Mouse (Mus musculus): ENCODE data around the gene Setd1a. TPM values are rescaled to one million over a fixed set of nuclear protein-coding genes. Genes with fewer than 3 reads are reported as not detected.

Setd1a gene
- polyA plus RNA-seq, 2 experiments = 27.3 to 29.7 TPM

- H3K27me3 ChIP-seq (ENCODE audit: control insufficient read depth, insufficient read depth, low read length) = no peaks in the 10 kb centered on the region
- ATAC-seq (ENCODE audit: low FRiP score, low read depth) (peak; percentile 85), DNase-seq (ENCODE audit: low spot score) (peak; percentile 98)
- H3K4me2 ChIP-seq (replicated peaks; ENCODE audit: low read depth, low read length, severe bottlenecking) = peak overlapping the region; percentile 55
- no peaks in the 10 kb centered on the region for H3K9me3 ChIP-seq (ENCODE audit: control insufficient read depth, low read length)
- H3K9ac ChIP-seq (ENCODE audit: low read depth, low read length, severe bottlenecking) = peak overlapping the region; percentile 72
- H3K36me3 ChIP-seq (ENCODE audit: control insufficient read depth, insufficient read depth, low read length) = peaks cover 24% of the 10 kb centered on the region
- no peak for TF ChIP-seq POLR2A (IDR thresholded peaks at IDR 0.05; ENCODE audit: borderline replicate concordance, extremely low read depth, insufficient read depth, insufficient read length)
- peaks cover 10% of the 10 kb centered on the region; the same call in 1 of the 2 replicates for H3K4me1 ChIP-seq (ENCODE audit: control insufficient read depth, insufficient read depth, low read length)
- peak overlapping the region; percentile 88 for H3K4me3 ChIP-seq (replicated peaks; ENCODE audit: low read length)
- H3K27ac ChIP-seq (replicated peaks; ENCODE audit: low read depth, low read length) = peak overlapping the region; percentile 86
- under 1% methylated on average over 19 of the region's 19 CpGs for WGBS
Observed at GRCm38 (mm10) chr7:127745251-127745651, 31.2 kb upstream of the Setd1a start.

- Histone ChIP-seq H3K27me3 (ENCODE audit: control insufficient read depth, insufficient read depth, low read length) (no peaks in the 10 kb centered on the region), H3K4me2 (replicated peaks; ENCODE audit: low read depth, low read length, severe bottlenecking) (peak overlapping the region; percentile 55), H3K9me3 (ENCODE audit: control insufficient read depth, low read length) (no peaks in the 10 kb centered on the region), H3K4me3 (replicated peaks; ENCODE audit: low read length) (peak overlapping the region; percentile 88), H3K4me1 (ENCODE audit: control insufficient read depth, insufficient read depth, low read length) (peaks cover 10% of the 10 kb centered on the region; the same call in 1 of the 2 replicates), H3K9ac (ENCODE audit: low read depth, low read length, severe bottlenecking) (peak overlapping the region; percentile 72), H3K36me3 (ENCODE audit: control insufficient read depth, insufficient read depth, low read length) (peaks cover 30% of the 10 kb centered on the region), H3K27ac (replicated peaks; ENCODE audit: low read depth, low read length) (peak overlapping the region; percentile 86)
- 0 out of 2 replicates have a peak, but pooled peaks have one; percentile 59 for TF ChIP-seq POLR2A (IDR thresholded peaks at IDR 0.05; ENCODE audit: borderline replicate concordance, extremely low read depth, insufficient read depth, insufficient read length)
- ATAC-seq (ENCODE audit: low FRiP score, low read depth) (peak; percentile 89), DNase-seq (ENCODE audit: low spot score) (peak; percentile 98)
- WGBS = under 1% methylated on average over 39 of the region's 39 CpGs
Observed at GRCm38 (mm10) chr7:127745652-127746493, 30.6 kb upstream of the Setd1a start.

GRCm38 (mm10) chr7:127746494-127747491, 29.7 kb upstream of the Setd1a start:
- Histone ChIP-seq H3K27ac (replicated peaks; ENCODE audit: low read depth, low read length) (peak overlapping the region; percentile 82), H3K4me3 (replicated peaks; ENCODE audit: low read length) (peak overlapping the region; percentile 88), H3K4me1 (ENCODE audit: control insufficient read depth, insufficient read depth, low read length) (peaks cover 10% of the 10 kb centered on the region; the same call in 1 of the 2 replicates), H3K4me2 (replicated peaks; ENCODE audit: low read depth, low read length, severe bottlenecking) (peak overlapping the region; percentile 55), H3K36me3 (ENCODE audit: control insufficient read depth, insufficient read depth, low read length) (peaks cover 39% of the 10 kb centered on the region), H3K27me3 (ENCODE audit: control insufficient read depth, insufficient read depth, low read length) (no peaks in the 10 kb centered on the region), H3K9me3 (ENCODE audit: control insufficient read depth, low read length) (no peaks in the 10 kb centered on the region), H3K9ac (ENCODE audit: low read depth, low read length, severe bottlenecking) (peak overlapping the region; percentile 72)
- ATAC-seq (ENCODE audit: low FRiP score, low read depth) (no peak), DNase-seq (ENCODE audit: low spot score) (peak; percentile 42)
- no peak for TF ChIP-seq POLR2A (IDR thresholded peaks at IDR 0.05; ENCODE audit: borderline replicate concordance, extremely low read depth, insufficient read depth, insufficient read length)
- 2% methylated on average over 32 of the region's 62 CpGs for WGBS

GRCm38 (mm10) chr7:127747559-127748234, 28.8 kb upstream of the Setd1a start:
- TF ChIP-seq POLR2A (IDR thresholded peaks at IDR 0.05; ENCODE audit: borderline replicate concordance, extremely low read depth, insufficient read depth, insufficient read length) = no peak
- WGBS = 21% methylated on average over 5 of the region's 6 CpGs
- Histone ChIP-seq H3K4me1 (ENCODE audit: control insufficient read depth, insufficient read depth, low read length) (peaks cover 10% of the 10 kb centered on the region; the same call in 1 of the 2 replicates), H3K4me2 (replicated peaks; ENCODE audit: low read depth, low read length, severe bottlenecking) (peak overlapping the region; percentile 55), H3K4me3 (replicated peaks; ENCODE audit: low read length) (peak overlapping the region; percentile 88), H3K36me3 (ENCODE audit: control insufficient read depth, insufficient read depth, low read length) (peaks cover 48% of the 10 kb centered on the region), H3K27ac (replicated peaks; ENCODE audit: low read depth, low read length) (no peak overlapping the region), H3K9ac (ENCODE audit: low read depth, low read length, severe bottlenecking) (peak overlapping the region; percentile 72), H3K9me3 (ENCODE audit: control insufficient read depth, low read length) (no peaks in the 10 kb centered on the region), H3K27me3 (ENCODE audit: control insufficient read depth, insufficient read depth, low read length) (no peaks in the 10 kb centered on the region)
- ATAC-seq (ENCODE audit: low FRiP score, low read depth) = no peak
- DNase-seq (ENCODE audit: low spot score) = no peak

All from limb, embryonic 14.5 days (tissue).